Mouse (Mus musculus): ENCODE results near the gene Wfdc9.

Wfdc9 gene

DNA sequence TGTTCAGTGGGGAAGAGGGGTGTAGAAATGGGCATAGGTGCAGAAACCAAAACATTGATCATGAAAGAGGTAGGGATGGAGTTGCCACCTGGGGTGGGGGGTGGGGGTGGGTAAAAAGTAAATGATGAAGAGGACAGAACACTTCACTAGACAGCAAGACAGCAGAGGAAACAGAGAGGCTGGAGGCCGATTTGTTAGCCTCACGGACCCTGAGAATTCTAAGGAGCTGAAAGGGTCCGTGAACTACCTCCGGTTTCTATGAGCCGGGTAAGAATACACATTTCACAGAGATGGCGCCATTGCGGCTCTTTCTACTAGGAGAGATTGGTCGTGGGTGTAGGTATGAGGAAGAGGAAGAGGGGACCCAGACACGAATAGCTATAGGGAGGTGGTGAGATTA lies at the start of gene Wfdc9:
Wfdc9 (minus strand) TSS at position 101 of the 400 bp plus-strand sequence.
- no peak for DNase-seq (ENCODE audit: low spot score)

DNA sequence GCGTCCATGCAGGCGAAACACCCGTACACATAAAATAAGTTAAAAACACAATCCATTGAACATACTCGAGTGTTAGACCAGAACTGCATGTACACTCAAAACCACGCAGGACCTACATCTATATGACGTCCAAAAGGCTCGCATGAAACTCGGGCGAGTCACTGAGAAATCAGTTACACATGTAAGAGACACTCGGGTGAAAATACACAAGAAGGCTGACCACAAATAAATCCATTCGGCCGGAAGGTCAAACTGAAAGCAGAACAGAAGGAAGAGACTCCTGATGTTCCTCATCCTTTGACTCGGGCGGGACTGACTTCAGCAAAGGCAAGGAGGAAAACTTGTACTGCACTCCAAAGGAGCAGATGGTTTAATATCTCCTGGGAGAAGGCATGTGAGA lies 49.6 kb upstream of the Wfdc9 start:
- DNase-seq (ENCODE audit: low spot score) = no peak

DNA sequence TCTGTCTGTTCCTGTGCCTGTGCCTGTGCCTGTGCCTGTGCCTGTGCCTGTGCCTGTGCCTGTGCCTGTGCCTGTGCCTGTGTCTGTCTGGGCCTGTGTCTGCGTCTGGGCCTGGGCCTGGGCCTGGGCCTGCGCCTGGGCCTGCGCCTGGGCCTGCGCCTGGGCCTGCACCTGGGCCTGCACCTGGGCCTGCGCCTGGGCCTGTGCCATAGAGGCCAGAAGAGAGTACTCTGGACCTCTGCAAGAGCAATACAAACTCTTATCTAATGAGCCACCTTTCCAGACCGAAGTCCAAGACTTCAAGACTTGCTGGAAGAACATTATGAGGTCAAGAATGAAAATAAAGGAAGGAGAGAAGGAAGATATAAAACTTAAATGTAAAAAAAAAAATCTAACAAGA lies 48.9 kb upstream of the Wfdc9 start:
- DNase-seq (ENCODE audit: low spot score) = no peak

DNA sequence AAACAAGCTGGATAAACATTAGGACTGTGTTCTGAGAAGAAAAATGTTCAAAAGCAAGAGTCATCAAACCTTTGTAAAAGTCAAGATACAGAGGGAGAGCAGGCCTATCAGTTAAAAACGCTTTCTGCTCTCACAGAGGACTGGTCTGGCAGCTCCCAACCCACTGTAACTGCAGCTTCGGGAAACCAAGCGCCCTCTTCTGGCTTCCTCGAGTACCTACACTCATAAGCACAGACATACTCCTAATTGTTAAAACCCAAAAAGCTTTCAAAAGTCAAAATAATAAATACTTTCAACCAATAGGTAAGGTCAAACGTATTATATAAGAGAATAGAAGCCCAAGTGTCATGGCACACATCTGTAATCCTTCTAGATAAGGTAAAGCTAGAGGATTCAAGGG lies 47.9 kb upstream of the Wfdc9 start:
- no peak for DNase-seq (ENCODE audit: low spot score)

DNA sequence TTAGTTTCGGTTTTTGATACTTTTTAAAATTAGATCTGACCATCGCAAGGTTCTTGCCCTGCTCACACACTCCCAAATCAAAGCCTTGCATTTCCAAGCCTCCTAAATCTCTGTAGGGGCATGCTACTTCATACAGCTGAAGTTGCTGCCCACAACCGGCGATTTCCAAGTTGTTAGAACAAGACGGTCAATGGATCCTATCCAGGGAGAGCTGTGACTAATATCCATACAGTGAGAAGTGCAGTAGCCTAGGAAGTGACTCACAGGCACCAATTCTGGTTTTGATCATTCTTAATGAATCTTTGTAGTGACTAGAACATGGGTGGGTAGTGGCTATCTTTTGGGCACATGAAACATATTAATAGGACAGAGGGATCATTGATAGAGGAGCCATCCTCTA lies 45.4 kb upstream of the Wfdc9 start:
- DNase-seq (ENCODE audit: low spot score) = no peak

DNA sequence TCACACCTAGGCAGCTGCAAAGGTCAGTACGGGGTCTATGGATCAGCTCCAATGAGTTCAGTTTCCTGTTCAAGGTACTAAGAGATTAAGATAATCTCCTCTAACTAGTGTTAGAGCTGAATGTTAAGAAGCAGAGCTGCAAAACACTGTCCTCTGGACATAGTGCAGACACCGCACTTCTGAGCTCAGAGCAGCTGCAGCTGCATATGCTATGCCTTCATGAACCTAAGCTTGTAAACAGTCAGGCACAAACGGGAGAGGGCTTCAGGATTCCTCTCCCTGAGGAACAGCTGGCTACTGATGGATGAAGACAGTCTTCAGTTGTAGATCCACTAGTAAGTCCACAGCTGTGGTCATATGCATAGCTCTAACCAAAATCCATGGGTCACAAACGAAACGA lies 44.6 kb upstream of the Wfdc9 start:
- no peak for DNase-seq (ENCODE audit: low spot score)

DNA sequence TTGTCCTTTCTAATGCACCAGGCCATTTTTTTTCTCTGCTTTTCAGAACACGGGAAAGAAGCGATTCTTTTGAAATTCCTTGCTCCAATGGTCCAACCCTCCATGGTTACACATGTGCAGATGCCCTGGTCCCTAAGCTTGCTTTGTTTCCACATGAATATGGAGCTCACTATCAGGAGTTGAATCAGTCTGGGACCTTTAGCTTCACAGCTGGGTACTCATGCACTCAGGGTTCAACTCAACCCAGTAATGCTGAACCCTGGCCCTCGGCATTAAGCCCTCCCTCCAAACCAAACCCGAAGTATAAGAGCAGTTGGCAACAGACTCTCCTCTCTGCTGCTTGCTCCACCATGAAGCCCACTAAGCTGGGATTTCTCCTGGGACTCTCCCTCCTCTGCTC lies 41.8 kb upstream of the Wfdc9 start, which contains the start of gene Spint4:
Spint4 (plus strand) TSS at position 301 of the 400 bp plus-strand sequence.
- peak; percentile 12 for DNase-seq (ENCODE audit: low spot score)

DNA sequence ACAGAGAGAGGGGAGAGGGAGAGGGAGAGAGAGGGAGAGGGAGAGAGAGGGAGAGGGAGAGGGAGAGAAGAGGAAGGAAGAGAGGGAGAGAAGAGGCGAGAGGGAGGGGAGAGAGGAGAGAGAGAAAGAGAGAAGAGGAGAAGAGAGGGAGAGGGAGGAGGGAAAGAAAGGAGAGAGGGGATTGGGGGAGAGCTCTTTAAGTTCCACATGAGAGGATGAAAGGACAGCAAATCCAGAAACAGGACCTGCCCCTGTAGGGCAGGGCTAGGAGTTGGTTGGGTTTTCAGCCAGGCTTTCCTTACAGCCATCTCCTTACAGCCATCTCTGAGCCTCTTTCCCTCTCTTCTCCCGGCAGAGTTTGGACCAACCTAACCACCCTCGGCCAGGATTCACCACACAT lies 28.4 kb upstream of the Wfdc9 start, which contains the start of gene Wfdc13:
Wfdc13 (plus strand) TSS at position 301 of the 400 bp plus-strand sequence.
- peak; percentile 30 for DNase-seq (ENCODE audit: low spot score)

DNA sequence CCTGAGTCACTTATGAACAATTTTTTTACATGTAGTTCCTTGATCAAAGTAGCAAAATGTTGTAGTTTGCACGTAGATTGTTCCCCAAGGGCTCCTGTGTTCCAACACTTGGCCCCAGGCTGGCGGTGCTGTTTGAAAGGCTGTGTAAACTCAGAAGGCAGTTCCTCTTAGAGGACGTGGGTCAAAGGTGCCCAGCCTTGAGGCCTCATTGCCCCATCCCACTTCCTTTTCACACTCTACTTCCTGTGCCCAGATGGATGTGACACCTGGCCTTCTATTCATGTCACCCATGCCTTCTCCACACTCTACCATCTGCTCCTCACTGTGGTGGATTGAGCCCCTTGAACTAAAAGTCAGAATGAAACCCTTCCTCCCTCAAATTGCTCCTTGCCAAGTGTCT lies 23.5 kb upstream of the Wfdc9 start:
- DNase-seq (ENCODE audit: low spot score) = peak; percentile 41

DNA sequence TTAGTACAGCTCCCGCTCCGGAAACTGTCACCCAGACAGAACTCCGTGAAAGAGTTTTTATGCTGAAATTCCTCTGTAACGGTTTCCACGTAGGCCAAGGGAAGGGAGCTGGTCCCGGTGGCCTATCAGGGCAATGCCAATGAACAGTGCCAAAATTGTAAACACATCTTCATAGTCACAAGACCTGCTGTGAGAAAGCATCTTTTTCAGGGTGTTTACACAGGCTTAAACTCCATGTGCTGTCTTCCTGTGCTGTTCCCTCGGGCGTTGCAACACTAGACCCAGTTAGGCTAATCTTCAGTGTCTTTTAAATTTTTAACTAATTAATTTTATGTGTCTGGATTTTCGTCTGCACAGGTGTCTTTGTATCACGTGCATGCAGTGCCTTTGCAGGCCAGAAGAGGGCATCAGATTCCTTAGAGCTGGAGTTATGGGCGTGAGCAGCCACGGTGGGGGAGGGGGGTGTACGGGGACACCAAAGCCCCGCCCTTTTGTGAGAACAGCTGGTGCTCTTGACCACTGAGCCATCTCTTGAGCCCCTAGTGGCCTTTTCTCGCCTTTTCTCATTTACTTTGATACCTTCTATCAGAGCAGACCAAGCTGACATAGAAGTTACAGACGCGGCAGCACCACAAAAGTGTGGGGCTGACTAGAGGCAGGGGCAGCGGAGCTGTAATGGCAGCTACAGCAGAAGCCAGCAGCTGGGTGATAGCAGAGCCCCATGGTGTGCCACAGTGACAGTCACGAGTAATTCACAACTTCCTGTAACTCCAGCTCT lies 22.7 kb upstream of the Wfdc9 start:
- peak; percentile 91 for DNase-seq (ENCODE audit: low spot score)

DNA sequence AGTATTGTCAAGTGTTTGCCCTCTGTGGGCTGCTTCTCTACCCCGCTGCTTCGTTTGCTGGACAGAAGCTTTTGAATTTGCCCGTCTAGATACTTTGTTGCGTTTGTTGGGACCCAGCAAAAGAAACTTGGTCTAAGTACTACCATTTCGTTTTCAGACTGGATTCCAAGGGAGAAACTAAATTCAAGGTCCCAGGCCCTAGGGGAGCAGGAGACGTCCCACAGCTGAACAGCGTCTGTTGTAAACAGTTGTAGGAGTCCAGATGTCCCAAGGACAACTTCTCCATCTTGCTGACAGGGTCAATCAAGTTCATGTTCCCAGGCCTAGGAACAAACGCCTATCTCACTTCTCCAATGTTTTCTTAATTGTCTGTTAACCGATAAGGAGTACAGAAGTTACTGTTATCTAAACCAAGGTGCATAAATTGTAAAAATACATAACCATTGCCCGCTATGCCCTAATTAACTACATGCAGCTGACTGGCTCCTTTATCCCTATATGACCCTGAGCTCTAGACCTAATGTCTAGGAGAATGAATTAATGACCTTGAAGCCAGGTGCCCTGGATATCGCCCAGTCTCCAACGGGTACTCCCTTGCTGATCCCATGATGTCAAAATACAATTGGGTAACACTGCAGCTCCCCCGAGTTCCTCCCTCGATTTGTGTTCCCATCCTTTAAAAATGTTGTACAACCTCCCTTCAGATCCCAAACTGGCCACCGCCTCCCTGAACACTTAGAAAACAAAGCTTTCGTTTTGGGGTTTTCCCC lies 20.7 kb upstream of the Wfdc9 start:
- DNase-seq (ENCODE audit: low spot score) = peak; percentile 48

DNA sequence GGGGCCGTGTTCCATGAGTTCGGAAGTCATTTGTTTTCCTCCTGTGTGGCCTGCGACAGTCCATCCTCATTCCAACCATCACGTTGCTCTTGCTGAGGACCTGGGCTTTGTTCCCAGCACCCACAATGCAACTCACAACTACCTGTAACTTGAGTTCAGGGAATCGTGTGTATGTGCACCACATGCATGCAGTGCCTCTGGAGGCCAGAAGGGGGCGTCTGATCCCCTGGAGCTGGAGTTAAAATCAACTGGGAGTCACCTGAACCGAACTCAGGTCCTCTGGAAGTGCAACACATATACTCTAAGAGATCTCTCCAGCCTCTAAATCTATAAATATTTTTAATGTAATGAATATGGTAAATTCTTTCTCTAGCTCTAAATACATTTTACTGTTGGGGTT lies 19.7 kb upstream of the Wfdc9 start:
- peak; percentile 46 for DNase-seq (ENCODE audit: low spot score)

DNA sequence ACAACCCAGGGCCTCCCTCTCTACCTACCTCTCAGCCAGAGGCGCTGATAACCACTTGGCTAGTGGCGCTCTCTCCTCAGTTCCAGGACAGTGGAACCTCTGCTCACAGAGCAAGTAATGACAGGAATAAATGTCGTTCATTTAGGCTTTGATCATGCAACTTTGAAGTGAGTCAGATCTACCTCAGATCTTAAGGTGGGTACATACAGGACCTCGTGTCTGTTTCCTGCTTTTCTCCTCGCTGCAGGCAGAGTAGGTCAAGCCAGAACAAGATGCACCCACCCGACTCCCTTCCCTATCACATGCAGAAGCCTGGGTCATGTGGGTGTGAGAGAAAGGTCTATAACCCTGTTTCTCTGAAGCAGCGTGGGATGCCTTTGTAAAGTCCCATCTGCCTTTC lies 17.6 kb upstream of the Wfdc9 start, which contains the start of gene Wfdc11:
Wfdc11 (minus strand) TSS at position 101 of the 400 bp plus-strand sequence.
- DNase-seq (ENCODE audit: low spot score) = peak; percentile 31

DNA sequence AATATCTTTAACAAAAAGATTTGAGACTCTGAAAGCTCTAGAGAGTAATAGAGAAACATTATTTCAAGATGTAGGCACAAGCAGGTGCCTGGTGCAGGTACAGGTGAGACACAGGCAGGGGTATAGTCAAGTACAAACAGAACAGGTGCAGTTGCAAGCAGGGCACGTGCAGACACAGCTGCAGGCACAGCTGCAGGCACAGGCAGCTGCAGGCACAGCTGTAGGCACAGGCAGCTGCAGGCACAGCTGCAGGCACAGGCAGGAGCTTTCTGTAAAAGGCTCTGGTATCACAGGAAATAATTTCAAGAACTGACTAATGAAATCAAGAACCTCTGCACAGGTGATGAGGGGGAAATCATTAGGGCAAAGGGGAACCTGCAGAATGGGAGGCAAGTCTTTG lies 14.6 kb upstream of the Wfdc9 start:
- peak; percentile 17 for DNase-seq (ENCODE audit: low spot score)

DNA sequence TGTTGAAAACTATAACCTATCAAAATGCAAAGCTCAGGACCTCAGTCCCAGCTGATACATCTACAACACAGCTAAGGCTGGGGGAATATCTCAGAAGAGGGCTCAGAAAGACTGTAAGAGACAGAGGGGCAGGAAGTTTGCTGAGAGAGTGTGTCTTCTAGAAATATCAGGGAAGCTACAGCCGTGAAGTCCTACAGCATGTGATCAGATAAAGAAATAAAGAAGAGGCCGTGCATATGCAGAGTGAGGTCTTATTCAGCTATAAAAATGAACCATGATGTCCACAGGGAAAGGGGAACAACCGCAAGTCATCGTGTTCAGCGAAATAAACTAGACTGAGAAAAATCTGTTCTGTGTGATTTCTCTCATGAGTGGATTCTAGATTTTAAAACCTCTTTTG lies 13.9 kb upstream of the Wfdc9 start:
- no peak for DNase-seq (ENCODE audit: low spot score)

DNA sequence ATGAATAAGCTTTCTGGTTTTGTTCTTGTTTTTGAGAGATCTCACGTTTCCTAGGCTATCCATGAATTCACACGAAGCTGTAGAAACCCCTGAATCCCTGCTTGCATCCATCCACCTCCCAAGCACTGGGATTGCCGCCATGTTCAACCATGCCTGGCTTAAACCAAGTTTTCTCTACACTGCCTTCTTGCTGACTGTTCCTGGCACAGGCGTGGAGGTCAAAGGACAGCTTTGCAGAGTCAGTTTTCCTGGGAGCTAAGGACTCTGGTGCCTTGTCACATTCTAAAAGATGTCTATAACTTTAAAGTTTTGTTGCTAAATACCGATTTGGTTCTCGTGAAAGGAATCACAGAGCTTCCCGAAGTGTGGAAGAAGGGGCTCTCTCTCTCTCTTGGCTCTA lies 8.5 kb upstream of the Wfdc9 start:
- DNase-seq (ENCODE audit: low spot score) = no peak

DNA sequence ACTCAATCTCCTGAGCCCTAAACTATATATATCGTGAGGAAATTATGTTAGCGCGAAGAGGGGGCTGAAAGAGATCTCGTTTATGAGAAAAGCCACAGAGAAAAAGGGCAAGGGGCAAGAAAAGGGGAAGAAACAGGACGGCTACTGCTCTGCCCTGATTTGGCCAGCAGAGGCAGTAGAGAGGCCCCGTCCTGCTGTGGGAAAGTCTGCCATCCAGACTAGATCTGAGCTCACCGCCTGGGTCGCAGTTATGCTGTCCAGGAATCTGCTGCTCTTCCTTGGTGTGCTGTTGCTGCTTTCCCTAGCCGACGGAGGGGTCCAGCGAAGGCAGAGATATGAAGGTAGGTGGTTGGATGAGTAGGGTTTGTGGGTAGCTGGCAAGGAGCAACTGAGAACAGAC lies 525 bp downstream of the Wfdc9 start, which contains the start of gene Wfdc10:
Wfdc10 (plus strand) TSS at position 189 of the 400 bp plus-strand sequence.
- DNase-seq (ENCODE audit: low spot score) = peak; percentile 85

DNA sequence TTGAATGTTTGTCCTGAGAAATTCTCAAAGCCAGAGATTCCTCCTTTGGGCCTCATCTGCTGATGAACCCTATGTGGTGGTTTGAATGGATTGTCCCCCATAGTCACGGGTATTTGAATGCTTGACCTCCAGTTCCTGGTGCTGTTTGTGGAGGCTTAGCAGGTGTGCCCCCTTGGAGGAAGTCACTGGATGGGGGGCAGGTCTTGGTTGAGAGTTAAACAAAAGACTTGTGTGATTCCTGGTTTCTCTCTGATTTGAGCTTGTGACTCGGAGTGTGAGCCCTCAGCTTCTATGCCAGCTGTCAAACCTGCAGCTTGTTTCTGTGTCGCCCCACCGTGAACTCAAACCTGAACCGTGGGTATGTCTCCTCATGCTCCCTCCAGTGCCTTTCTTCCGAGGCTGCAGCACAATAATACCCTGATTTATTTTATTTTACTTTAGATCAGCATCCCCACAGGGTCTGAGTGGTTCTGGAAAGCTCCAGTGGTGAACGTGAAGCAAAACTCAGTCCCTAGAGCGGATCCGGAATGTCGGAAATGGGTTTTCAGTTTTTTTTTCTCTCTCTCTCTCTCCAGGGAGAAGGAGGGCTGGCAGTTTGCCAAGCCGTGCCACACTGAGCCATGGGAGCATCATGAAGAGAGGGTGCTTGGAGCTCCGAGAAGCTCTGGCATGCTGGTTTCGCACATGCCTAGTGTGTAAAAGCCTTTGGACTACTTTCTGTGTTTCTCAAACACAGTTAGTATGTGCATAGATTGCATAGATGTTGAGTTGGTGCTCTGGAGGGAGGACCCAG lies 14.3 kb downstream of the Wfdc9 start:
- DNase-seq (ENCODE audit: low spot score) = peak; percentile 71

DNA sequence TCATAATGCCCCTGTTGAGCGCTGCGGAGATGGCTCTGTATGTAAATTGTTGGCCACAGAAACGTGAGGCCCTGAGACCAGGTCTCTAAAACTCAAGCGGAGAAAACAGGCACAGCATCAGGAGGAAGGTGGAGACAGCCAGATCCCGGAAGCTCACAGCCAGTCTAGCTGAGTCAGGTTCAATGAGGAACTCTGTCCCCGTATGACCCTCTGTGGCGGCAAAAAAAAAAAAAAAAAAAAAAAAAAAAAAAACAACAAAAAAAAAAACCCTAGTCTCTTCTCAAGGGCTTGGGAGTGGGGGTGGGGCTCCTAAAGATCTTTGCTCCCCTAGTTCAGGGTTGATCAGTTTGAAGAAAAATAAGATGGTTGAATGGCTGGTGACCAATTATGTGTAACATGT lies 15.3 kb downstream of the Wfdc9 start:
- DNase-seq (ENCODE audit: low spot score) = no peak

DNA sequence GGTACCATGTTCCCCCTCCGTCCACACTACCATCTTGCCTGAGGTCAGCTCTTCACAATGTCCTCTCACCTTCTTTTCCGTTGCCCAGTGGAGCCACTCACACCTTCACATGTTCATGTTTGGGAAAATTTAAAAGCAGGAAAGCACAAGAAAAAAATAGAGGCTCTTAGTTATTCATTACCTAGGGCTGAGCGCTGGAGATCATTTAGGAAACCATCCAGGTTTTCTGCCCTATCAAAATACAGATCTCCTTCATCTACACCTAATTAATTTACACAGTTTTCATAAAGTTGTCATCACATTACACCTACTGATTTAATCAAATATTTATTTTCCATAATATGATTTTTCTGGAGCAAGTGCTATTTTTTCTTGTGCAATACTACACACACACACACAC lies 17.7 kb downstream of the Wfdc9 start, which contains the start of gene Wfdc16:
Wfdc16 (minus strand) TSS at position 101 of the 400 bp plus-strand sequence.
- DNase-seq (ENCODE audit: low spot score) = no peak

DNA sequence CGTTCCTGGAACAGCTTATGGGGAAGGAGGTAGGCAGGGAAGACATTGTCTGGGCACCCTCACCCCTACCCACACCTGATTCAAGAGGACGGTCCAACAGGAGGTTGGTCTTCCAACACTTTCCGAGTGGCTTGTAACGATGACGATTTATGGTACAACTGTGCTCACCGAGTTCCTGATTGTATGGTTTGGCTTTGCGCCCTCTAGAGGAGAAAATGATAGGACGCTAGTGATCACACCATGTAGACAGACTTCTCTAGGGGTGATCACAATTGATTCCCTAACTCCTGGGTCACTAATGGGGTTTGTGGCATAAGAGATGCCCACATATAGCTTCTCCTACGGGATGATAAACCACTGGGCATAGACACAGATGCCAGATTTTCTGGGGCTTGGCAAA lies 21.1 kb downstream of the Wfdc9 start:
- no peak for DNase-seq (ENCODE audit: low spot score)

DNA sequence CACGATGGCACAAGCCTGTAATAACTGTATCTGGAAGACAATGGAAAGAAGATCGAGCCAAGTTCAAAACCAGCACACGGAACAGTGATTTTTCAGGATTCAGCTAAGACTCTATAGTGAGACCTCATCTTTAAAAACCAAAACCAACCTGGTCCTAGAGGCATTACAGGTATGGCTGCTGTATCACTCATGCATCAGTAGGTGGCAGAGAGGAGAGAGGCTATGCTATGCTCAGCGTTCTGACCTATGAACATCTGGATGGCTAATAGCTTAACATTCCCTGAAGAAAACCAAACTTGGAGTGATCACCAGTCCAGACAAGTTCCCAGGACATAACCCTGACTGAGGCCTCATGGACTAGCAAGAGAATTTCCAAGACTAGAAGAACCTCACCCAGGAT lies 34.6 kb downstream of the Wfdc9 start:
- no peak for DNase-seq (ENCODE audit: low spot score)
